Mouse (Mus musculus) kidney, adult 2 months (tissue): ENCODE measurements around the gene Cacna1h. TPM values are rescaled to one million over a fixed set of nuclear protein-coding genes. Genes with fewer than 3 reads are reported as not detected.

Experiments used
- DNase-seq: peaks from one replicate; pipeline ENCODE4 v3.0.0; 2021
- H3K27ac ChIP-seq: fragments of 200-500 bp; 2 replicates; pipeline ENCODE4 v1.5.1; 2012; ENCODE audit warnings: low read depth, low read length, control low read depth, inconsistent platforms; ENCODE audit not compliant: insufficient read depth
- H3K27me3 ChIP-seq: fragments of 200-500 bp; replicated peaks from 2 replicates; pipeline ENCODE4 v1.6.1; 2012; ENCODE audit warnings: mild to moderate bottlenecking, moderate library complexity, low read length, inconsistent platforms; ENCODE audit not compliant: control insufficient read depth, insufficient read depth
- H3K36me3 ChIP-seq: fragments of 200-500 bp; 2 replicates; pipeline ENCODE4 v1.6.1; 2012; ENCODE audit warnings: mild to moderate bottlenecking, moderate library complexity, low read length, inconsistent platforms; ENCODE audit not compliant: control insufficient read depth, insufficient read depth
- H3K4me1 ChIP-seq: fragments of 200-500 bp; 2 replicates; pipeline ENCODE4 v1.6.1; 2011; ENCODE audit warnings: low read length; ENCODE audit not compliant: control insufficient read depth, insufficient read depth
- H3K4me3 ChIP-seq: fragments of 200-500 bp; 2 replicates; pipeline ENCODE4 v1.5.1; 2011; ENCODE audit warnings: mild to moderate bottlenecking, low read depth, low read length, control low read depth; ENCODE audit not compliant: insufficient read depth
- CTCF ChIP-seq: fragments of 200-500 bp; conservative IDR thresholded peaks from 2 replicates; pipeline ENCODE4 v1.5.1; 2011; ENCODE audit warnings: low read depth, mild to moderate bottlenecking, control low read depth, low read length, moderate library complexity, mixed read lengths; ENCODE audit not compliant: insufficient read depth, insufficient read length
- POLR2A ChIP-seq: fragments of 200-500 bp; IDR thresholded peaks from one replicate; pipeline ENCODE4 v1.6.1; 2011; ENCODE audit warnings: low read depth, low read length, control low read depth
- WGBS: fragments of 180-500 bp; shearing (Covaris S2); methylation state at CpG from one replicate; pipeline ENCODE4 v1.1.7; 2018; 5-methylcytosine and 5-hydroxymethylcytosine counted together
- polyA plus RNA-seq: library from polyadenylated mRNA; depleted of rRNA; stranded (reverse); fragments of >200 nt; gene quantifications from 2 replicates; pipeline ENCODE4 v1.2.3, GENCODE M21; 2012

Cacna1h gene
- polyA plus RNA-seq, 1 experiment: 0.44 TPM

GRCm38 (mm10) chr17:25462236-25462875 is 28.8 kb upstream of the Cacna1h start:
- WGBS: 34% methylated on average over 9 of the region's 9 CpGs
- H3K4me3 ChIP-seq: no peak overlapping the region
- H3K27ac ChIP-seq: no peak overlapping the region
- no peaks in the 10 kb centered on the region for H3K36me3 ChIP-seq
- no peak for TF ChIP-seq CTCF
- TF ChIP-seq POLR2A: no peak
- DNase-seq: no peak
- no peaks in the 10 kb centered on the region for H3K27me3 ChIP-seq
- H3K4me1 ChIP-seq: no peaks in the 10 kb centered on the region

- 53% methylated on average over 8 of the region's 8 CpGs for WGBS
- TF ChIP-seq CTCF (no peak), POLR2A (no peak)
- Histone ChIP-seq H3K4me1 (no peaks in the 10 kb centered on the region), H3K27ac (no peak overlapping the region), H3K36me3 (no peaks in the 10 kb centered on the region), H3K4me3 (no peak overlapping the region), H3K27me3 (no peaks in the 10 kb centered on the region)
- DNase-seq: no peak
Measured at GRCm38 (mm10) chr17:25456540-25456939, 23.0 kb upstream of the Cacna1h start.

GRCm38 (mm10) chr17:25454272-25454671 is 20.7 kb upstream of the Cacna1h start, which contains the start of gene Tekt4:
Gene Tekt4, plus strand, starts transcription at chr17:25454615.
- H3K27me3 ChIP-seq: no peaks in the 10 kb centered on the region
- TF ChIP-seq CTCF (no peak), POLR2A (no peak)
- H3K27ac ChIP-seq: no peak within 1 kb of the TSS
- H3K4me1 ChIP-seq: no peaks in the 10 kb centered on the region
- H3K4me3 ChIP-seq: no peak within 1 kb of the TSS
- WGBS: 53% methylated on average over 2 of the region's 2 CpGs
- DNase-seq: no peak
- H3K36me3 ChIP-seq: no peaks in the 10 kb centered on the region

GRCm38 (mm10) chr17:25452246-25452965 is 18.8 kb upstream of the Cacna1h start:
- 76% methylated on average over 5 of the region's 5 CpGs for WGBS
- no peak overlapping the region for H3K4me3 ChIP-seq
- TF ChIP-seq POLR2A: no peak
- TF ChIP-seq CTCF: no peak
- no peak for DNase-seq
- H3K27me3 ChIP-seq: no peaks in the 10 kb centered on the region
- H3K36me3 ChIP-seq: no peaks in the 10 kb centered on the region
- no peak overlapping the region for H3K27ac ChIP-seq
- H3K4me1 ChIP-seq: no peaks in the 10 kb centered on the region

- Histone ChIP-seq H3K36me3 (no peaks in the 10 kb centered on the region), H3K4me3 (no peak overlapping the region), H3K27me3 (no peaks in the 10 kb centered on the region), H3K4me1 (no peaks in the 10 kb centered on the region), H3K27ac (no peak overlapping the region)
- TF ChIP-seq POLR2A (no peak), CTCF (no peak)
- WGBS: 69% methylated on average over 4 of the region's 4 CpGs
- DNase-seq: no peak
Measured at GRCm38 (mm10) chr17:25450329-25450728, 16.7 kb upstream of the Cacna1h start.

- H3K4me3 ChIP-seq: no peak overlapping the region
- H3K27me3 ChIP-seq: no peaks in the 10 kb centered on the region
- 82% methylated on average over 12 of the region's 12 CpGs for WGBS
- no peaks in the 10 kb centered on the region for H3K36me3 ChIP-seq
- no peaks in the 10 kb centered on the region for H3K4me1 ChIP-seq
- H3K27ac ChIP-seq: no peak overlapping the region
- no peak for TF ChIP-seq POLR2A
- no peak for TF ChIP-seq CTCF
- DNase-seq: no peak
Measured at GRCm38 (mm10) chr17:25447865-25448264, 14.3 kb upstream of the Cacna1h start.

GRCm38 (mm10) chr17:25445841-25446240 is 12.3 kb upstream of the Cacna1h start:
- H3K27ac ChIP-seq: no peak overlapping the region
- no peaks in the 10 kb centered on the region for H3K36me3 ChIP-seq
- TF ChIP-seq CTCF (no peak), POLR2A (no peak)
- H3K27me3 ChIP-seq: no peaks in the 10 kb centered on the region
- H3K4me1 ChIP-seq: no peaks in the 10 kb centered on the region
- DNase-seq: no peak
- no peak overlapping the region for H3K4me3 ChIP-seq
- WGBS: 94% methylated on average over 3 of the region's 3 CpGs
